ENCODE assay signal across 8 mouse cellular contexts in the genomic region with DNA sequence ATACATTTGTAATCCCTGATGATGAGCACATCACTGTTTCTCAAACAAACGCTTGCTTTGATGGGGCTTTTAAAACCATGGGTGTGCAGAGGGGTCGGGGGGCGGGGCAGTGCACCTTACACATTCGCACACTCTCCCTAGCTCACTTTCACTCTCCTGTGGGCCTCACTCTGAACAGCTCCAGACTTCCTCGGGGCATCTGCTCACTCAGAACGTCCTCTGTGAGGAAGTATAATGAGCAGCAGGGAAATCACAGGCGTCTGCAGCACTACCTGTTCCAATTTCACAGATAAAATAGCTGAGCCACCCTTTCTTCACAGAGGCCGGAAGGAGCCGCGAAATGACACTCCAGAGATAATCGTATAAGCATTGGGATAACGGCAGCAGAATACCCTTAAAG.
DNase-seq lines count a peak whose midpoint lies in the region; ATAC-seq lines count a peak whose summit lies in the region.
"Had no signal": no experiment of that assay in that cellular context is flagged by ENCODE, and none has a peak within 500 bp of the region (broad histone marks: within the 10 kb centered on the region; RNA-seq: fewer than 3 reads in every experiment).

No protein-coding gene starts in this region.

- H3K27me3 ChIP-seq in kidney, embryonic 14.5 days (ENCODE audit: control insufficient read depth, insufficient read depth, low read length), result no peaks in the 10 kb centered on the region
- H3K27me3 ChIP-seq in hindbrain, embryonic 15.5 days, result no peaks in the 10 kb centered on the region
- H3K27me3 ChIP-seq in liver, embryonic 11.5 days (replicated peaks; ENCODE audit: control insufficient read depth, insufficient read depth, low read length), result no peaks in the 10 kb centered on the region
- no peaks in the 10 kb centered on the region for H3K27me3 ChIP-seq in stomach, embryonic 14.5 days (ENCODE audit: control insufficient read depth, insufficient read depth, low read length)
- H3K27me3 ChIP-seq: midbrain, embryonic 12.5 days had no signal

- H3K4me3 ChIP-seq in kidney, embryonic 14.5 days (ENCODE audit: low read length), result no peak overlapping the region
- no peak overlapping the region for H3K4me3 ChIP-seq in hindbrain, embryonic 15.5 days
- no peak overlapping the region for H3K4me3 ChIP-seq in liver, embryonic 11.5 days (ENCODE audit: low read depth, low read length)
- no peak overlapping the region for H3K4me3 ChIP-seq in stomach, embryonic 14.5 days (ENCODE audit: low read depth, low read length)
- H3K4me3 ChIP-seq: midbrain, embryonic 12.5 days had no signal

- H3K27ac ChIP-seq in kidney, embryonic 14.5 days (ENCODE audit: low read depth, low read length), result peak overlapping the region; percentile 13; the same call in 1 of the 2 replicates
- H3K27ac ChIP-seq in hindbrain, embryonic 15.5 days (replicated peaks), result peak overlapping the region; percentile 41
- H3K27ac ChIP-seq in liver, embryonic 11.5 days (ENCODE audit: low read depth, low read length), result peak overlapping the region; percentile 48; the same call in 1 of the 2 replicates
- peak overlapping the region; percentile 33; the same call in 1 of the 2 replicates for H3K27ac ChIP-seq in stomach, embryonic 14.5 days (ENCODE audit: low read length)
- H3K27ac ChIP-seq: midbrain, embryonic 12.5 days had no signal

- WGBS in kidney, embryonic 14.5 days, result 52% methylated on average over 12 of the region's 12 CpGs
- WGBS in hindbrain, embryonic 15.5 days, result 40% methylated on average over 12 of the region's 12 CpGs
- WGBS in liver, embryonic 11.5 days, result 58% methylated on average over 12 of the region's 12 CpGs
- WGBS in stomach, embryonic 14.5 days, result 54% methylated on average over 12 of the region's 12 CpGs

- H3K4me2 ChIP-seq in kidney, embryonic 14.5 days (replicated peaks; ENCODE audit: low read depth, low read length), result no peak overlapping the region
- no peak overlapping the region for H3K4me2 ChIP-seq in hindbrain, embryonic 15.5 days
- peak overlapping the region; percentile 29; the same call in 1 of the 2 replicates for H3K4me2 ChIP-seq in liver, embryonic 11.5 days
- H3K4me2 ChIP-seq in stomach, embryonic 14.5 days (replicated peaks; ENCODE audit: low read depth, low read length), result no peak overlapping the region
- H3K4me2 ChIP-seq: midbrain, embryonic 12.5 days had no signal

- peaks cover 17% of the 10 kb centered on the region for H3K4me1 ChIP-seq in kidney, embryonic 14.5 days (ENCODE audit: control insufficient read depth, insufficient read depth, low read length)
- peaks cover 13% of the 10 kb centered on the region for H3K4me1 ChIP-seq in hindbrain, embryonic 15.5 days (replicated peaks)
- peaks cover 6% of the 10 kb centered on the region; the same call in 1 of the 2 replicates for H3K4me1 ChIP-seq in liver, embryonic 11.5 days (replicated peaks; ENCODE audit: control insufficient read depth, insufficient read depth, low read length)
- H3K4me1 ChIP-seq in stomach, embryonic 14.5 days (ENCODE audit: control insufficient read depth, insufficient read depth, low read length), result peaks cover 13% of the 10 kb centered on the region; the same call in 1 of the 2 replicates

- no peak for ATAC-seq in kidney, embryonic 14.5 days (ENCODE audit: low FRiP score, low TSS enrichment)
- 0 out of 2 replicates have a peak, but pooled peaks have one; percentile 23 for ATAC-seq in hindbrain, embryonic 15.5 days (ENCODE audit: low FRiP score, low read depth)
- no peak for ATAC-seq in liver, embryonic 11.5 days (replicated peaks; ENCODE audit: low FRiP score)
- ATAC-seq in stomach, embryonic 14.5 days (ENCODE audit: insufficient number of reproducible peaks, insufficient read depth, low FRiP score, low read depth), result no peak

- no peak overlapping the region for H3K9ac ChIP-seq in kidney, embryonic 14.5 days (ENCODE audit: low read depth, low read length)
- no peak overlapping the region for H3K9ac ChIP-seq in hindbrain, embryonic 15.5 days
- H3K9ac ChIP-seq in liver, embryonic 11.5 days (ENCODE audit: low read depth, low read length), result no peak overlapping the region
- H3K9ac ChIP-seq in stomach, embryonic 14.5 days (replicated peaks; ENCODE audit: low read depth, low read length), result no peak overlapping the region
- H3K9ac ChIP-seq: midbrain, embryonic 12.5 days had no signal

- no peaks in the 10 kb centered on the region for H3K36me3 ChIP-seq in kidney, embryonic 14.5 days (ENCODE audit: control insufficient read depth, insufficient read depth, low read length)
- no peaks in the 10 kb centered on the region for H3K36me3 ChIP-seq in hindbrain, embryonic 15.5 days
- no peaks in the 10 kb centered on the region for H3K36me3 ChIP-seq in liver, embryonic 11.5 days (ENCODE audit: control insufficient read depth, insufficient read depth, low read length)
- no peaks in the 10 kb centered on the region for H3K36me3 ChIP-seq in stomach, embryonic 14.5 days (ENCODE audit: control insufficient read depth, insufficient read depth, low read length)
- H3K36me3 ChIP-seq: midbrain, embryonic 12.5 days had no signal

- H3K9me3 ChIP-seq in kidney, embryonic 14.5 days (ENCODE audit: control insufficient read depth, low read length), result no peaks in the 10 kb centered on the region
- no peaks in the 10 kb centered on the region for H3K9me3 ChIP-seq in hindbrain, embryonic 15.5 days
- H3K9me3 ChIP-seq in liver, embryonic 11.5 days (ENCODE audit: control insufficient read depth, low read length), result no peaks in the 10 kb centered on the region
- no peaks in the 10 kb centered on the region for H3K9me3 ChIP-seq in stomach, embryonic 14.5 days (ENCODE audit: control insufficient read depth, low read depth, low read length)
- H3K9me3 ChIP-seq: midbrain, embryonic 12.5 days had no signal

- DNase-seq in kidney, postnatal 14 days, result no peak
- DNase-seq in liver, embryonic 11.5 days (ENCODE audit: low spot score), result no peak
- no peak for DNase-seq in urinary bladder, adult 18-20 months (ENCODE audit: low spot score in 2 of 2)
- no peak for DNase-seq in embryo, embryonic 10 days (ENCODE audit: low spot score)
